Mouse (Mus musculus) right cerebral cortex, adult 2 months (tissue): ENCODE measurements around the gene Aspscr1.
A peak's percentile ranks its signal among the peaks of the same experiment; 100 is the strongest.

ENCODE experiments used
- DNase-seq, 2 experiments: peaks; one replicate each; pipeline ENCODE4 v3.0.0; 2021 to 2022; ENCODE audit warnings: low spot score in 2 of 2

The Aspscr1 gene

DNA sequence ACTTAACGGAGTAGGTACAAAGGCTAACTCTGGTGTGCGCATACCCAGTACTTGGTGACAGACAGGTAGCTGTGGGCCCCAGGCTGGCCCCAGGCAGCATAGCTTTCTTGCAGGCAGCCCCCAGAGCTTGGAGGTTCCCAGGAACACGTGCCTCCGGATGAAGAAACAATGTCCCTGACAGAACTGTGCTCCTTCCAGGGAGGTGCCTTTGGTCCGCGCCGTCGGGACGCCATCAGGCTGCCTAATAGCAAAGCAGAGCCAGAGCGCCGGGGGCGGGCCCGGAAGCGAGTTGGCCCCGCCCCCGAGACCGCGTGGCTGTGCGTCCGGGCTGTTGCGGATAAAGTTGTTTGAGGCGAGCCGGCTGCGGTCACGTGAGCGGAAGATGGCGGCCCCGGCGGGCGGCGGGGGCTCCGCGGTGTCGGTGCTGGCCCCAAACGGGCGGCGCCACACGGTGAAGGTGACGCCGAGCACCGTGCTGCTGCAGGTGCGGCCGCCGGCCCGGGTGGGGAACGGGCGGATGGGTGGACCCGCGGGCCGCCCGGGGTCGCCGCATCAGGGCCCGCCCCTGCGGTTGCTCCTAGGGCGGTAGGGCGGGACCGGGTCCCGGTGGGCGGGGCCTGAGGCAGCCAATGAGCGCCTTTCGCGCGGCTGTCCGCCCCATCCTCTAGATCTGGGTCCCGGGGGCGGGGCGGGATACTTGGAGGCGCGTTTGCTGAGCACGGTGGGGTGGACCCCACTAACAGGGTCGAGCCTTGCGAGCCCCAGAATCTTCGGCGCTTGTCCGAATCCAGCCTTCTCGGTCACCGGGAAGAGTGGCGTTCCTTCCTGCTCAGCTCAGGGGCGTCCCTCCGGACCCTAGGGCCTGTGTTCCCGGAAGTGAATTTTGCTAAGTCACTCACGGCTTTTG is at the start of gene Aspscr1:
Aspscr1 (plus strand) TSS at position 287 of the 907 bp plus-strand sequence.
- DNase-seq = peak; percentile 91 to 94

DNA sequence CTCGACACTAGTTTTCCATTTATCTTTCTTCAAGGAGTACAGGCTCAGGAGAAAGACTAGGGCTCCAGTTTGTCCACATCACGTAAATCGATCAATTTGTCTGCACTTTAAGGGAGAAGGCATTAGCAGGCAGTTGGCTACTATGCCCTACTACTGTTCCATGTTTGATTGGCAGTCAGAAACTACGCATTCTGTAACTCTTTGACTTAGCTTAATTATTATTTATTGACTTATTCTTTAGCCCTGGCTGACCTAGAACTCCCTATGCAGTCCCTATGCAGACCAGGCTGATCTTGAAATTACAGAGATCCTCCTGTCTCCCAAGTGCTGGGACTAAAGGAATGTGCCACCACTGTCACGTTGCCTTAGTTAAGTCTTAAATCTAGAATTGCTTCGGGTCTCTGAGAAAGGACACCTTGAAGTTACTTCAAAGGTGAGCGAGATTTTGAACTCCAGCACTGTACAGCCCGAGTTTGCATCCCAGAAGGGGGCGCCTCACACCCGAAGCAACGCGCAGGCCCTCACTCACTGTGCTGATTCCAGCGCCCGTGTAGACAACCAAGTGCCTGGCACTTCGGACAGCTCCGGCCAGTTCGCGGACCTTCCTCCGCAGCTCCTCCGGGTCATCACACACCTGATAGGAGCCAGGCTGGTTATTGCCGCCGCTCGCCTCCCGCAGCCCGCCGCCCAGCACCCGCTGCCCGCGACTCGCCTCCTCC is 48.7 kb upstream of the Aspscr1 start:
- peak; percentile 64 to 73 for DNase-seq

DNA sequence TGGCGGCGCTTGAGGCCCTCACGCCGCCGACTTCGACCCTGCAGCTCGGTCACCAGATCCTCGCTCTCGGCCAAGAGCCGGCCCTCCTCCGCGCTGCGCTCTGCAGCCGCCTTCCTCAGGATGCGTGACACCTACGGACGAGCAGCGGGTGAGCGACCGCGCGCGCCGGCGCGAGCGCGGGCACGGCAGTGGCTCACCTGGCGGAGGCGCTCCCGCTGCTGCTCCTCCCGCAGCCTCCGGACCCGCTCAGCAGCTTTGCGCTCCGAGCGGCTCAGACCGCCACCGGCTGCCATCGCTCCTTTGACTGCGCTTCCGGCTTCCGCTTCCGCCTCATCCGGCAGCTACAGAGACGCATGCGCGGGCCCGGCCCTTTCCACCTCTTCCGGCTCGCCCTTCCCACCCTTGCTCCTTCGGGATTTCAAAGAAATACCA is 48.1 kb upstream of the Aspscr1 start:
- peak; percentile 84 to 85 for DNase-seq

DNA sequence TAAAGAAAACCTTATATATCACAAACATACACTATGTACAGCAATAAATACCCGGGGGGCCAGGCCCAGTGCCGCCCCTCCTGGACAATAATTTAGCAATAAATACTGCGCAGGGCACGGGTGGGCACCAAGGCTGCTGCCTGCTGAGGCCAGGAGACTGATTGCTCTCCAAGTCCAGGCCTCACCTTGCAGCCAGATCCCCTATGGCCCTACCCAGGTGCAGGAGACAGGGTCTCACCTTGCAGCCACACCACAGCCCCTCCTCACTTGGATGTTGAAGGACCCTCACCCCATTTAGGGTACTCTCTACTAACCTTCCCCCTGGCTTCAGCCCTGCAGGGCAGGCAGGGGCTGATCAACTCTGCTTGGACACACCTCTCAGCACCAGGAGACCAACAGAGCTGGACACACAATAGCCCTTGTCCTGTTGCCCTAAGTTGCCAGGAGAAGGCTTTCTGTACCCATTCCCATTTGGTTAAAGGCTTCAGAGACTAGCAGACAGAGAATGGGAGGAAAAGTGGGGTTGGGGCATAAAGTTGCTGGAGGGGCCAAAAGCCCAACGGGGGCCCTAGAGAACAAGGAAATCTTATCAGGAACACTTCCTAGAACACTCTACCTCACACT is 47.5 kb upstream of the Aspscr1 start, which contains the start of gene Sirt7:
Sirt7 (minus strand) TSS at position 89 of the 624 bp plus-strand sequence.
- no peak for DNase-seq

DNA sequence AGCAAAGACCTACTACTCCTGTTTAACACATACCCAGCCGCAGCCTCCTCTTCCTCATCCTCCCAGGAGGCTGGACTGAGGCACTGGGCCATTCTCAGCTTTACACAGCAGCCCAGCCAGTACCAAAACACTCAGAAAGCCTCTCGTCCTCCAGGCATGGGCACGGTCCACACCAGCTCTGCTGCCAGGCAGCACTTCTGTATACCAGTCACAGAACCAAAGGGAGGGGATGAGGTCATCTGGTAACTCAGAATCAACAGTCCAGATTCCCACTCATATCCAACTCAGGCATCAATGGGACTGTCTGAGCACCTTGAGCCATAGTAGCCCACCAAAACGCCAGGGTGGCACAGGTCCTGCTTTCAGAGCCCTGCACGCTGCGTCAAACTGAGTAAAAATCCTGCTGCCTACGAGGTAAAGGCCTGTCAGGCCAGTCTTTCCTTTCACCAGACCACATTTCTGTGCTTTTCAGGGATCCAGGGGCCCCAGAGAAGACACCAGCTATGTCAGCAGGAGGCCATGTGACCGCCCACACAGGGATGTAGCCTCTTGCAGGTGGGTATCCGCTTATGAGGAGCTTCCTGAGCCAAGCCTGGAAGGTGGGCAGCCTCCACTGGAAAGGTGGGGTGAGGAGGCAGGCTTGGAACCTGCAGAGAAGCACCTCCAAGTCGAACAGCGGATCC is 45.8 kb upstream of the Aspscr1 start:
- no peak for DNase-seq

DNA sequence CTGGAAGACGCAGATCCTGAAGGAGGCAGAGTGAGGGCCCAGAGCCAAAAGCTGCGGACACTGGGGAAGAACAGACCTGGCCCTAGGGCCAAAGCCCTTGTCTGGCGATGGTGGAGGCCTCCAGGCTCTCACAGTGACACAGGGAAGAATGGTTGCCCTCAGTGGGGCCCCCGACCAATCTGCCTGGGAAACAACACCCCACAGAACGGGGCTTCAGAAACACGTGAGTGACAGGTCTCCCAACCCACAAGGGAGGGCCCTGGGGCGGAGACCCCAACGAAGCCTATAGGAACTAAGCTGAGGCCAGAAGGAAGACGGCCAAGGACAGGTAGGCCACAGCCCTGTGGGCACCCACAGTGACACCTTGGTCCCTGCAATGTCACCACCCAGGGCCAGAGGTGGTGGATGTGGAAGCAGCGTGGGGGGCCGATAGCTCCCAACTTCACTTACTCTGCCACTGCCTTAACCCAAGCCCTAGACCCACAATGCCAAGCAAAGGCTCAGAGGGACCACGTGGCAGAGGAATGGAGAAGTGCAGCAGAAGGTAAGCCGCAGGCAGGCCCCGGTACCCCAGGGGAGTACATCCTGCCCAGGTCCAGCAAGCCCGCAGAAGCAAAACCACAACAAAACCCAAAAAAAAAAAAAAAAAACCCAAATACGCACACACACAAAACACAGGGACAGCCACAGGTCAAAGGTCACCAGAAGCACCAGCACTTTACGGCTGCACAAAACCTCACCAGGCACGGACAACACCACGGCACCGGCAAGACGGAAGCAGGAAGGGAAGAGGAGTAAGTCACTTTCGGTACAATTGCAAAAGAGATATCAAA is 45.1 kb upstream of the Aspscr1 start:
- no peak for DNase-seq

DNA sequence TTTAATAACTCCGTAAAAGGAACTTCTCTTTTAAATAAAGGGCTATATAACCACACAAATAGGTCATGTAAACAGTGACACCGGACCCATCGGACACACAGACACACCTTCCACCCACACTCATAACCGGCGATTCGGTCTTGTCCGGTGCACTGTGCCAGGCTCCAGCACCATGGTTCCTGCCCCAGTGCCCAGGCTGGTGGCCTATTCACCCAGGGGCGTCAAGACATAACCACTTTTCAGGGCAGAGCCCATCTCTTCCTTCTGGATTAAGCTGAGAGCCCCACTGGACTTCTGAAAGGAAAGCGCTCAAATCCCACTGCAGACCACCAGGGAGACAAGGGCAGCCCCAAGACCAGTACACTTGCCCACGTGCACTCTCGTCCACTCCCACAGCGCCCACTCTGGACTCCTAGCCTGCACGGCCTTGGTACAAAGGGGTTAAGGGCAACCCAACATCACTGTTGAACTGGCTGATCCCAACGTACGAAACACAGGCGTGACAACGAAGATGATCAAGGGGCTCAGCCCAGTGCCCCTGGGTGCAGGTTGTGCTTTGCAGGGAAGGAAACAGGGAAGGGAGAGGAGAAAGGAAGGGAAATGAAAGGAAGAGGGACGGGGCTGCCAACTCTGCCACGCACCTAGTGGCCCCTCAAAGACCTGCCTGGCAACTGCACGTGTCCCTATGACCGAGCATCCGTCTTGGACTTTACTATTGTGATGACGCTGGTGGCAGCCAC is 44.0 kb upstream of the Aspscr1 start:
- no peak for DNase-seq

DNA sequence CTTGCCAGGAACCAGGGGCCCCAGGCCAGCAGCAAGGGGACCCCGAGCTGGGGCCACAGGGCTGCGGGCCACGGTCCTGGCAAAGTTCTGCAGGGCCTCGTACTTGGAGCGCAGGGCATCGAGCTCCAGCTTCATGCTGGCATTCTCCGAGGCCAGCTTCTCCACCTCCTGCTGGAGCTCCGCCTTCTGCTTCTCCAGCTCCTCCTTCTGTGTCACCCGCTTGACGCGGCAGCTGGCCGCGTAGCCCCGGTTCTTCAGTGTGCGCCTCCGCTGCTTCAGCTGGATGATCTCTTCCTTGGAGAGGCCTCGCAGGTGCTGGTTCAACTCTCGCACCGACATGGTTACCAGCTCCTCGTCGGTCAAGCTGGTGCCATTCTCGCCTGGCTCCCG is 43.4 kb upstream of the Aspscr1 start:
- no peak for DNase-seq

DNA sequence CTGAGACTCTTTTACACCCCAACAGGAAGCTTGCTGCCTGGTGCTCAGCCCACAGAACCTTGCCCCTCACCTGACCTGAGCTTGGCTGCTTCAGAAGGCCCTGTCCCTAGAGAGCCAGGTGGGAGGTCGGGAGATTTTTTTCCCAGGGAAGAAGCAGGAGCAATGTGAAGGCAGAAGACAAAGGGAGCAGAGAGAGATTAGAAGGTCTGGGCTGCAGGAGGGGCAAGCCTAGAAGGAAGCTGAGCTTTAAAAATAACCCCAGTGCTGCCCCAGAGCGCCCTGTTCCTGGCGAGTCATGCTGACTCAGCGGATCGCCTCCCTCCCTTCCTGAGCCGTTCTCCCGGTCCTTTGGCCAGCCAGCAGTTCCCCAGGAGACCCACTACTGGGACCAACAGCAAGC is 42.9 kb upstream of the Aspscr1 start:
- no peak for DNase-seq

DNA sequence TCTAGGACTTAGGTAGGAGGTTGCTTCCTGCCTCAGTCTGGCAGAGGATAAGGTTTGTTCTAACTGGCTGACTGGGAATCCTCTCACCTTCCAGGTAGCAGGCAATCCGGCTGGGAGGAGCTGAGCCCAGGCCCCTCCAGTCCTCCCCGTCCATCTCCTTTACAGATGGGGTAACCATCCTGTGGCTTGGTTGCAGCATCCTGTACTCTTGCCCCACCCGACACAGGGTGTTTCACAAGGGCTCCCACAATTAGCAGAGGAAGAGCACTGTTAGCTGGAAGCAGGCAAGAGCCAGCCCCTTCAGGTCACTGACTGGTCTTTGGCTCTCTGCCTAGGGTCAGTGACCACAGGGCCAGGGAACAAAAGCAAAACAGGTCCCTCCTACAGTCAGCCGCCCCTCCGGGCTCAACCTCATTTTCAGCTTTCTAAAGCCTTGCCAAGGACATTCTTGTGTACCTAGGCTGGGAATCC is 42.3 kb upstream of the Aspscr1 start:
- DNase-seq = no peak

DNA sequence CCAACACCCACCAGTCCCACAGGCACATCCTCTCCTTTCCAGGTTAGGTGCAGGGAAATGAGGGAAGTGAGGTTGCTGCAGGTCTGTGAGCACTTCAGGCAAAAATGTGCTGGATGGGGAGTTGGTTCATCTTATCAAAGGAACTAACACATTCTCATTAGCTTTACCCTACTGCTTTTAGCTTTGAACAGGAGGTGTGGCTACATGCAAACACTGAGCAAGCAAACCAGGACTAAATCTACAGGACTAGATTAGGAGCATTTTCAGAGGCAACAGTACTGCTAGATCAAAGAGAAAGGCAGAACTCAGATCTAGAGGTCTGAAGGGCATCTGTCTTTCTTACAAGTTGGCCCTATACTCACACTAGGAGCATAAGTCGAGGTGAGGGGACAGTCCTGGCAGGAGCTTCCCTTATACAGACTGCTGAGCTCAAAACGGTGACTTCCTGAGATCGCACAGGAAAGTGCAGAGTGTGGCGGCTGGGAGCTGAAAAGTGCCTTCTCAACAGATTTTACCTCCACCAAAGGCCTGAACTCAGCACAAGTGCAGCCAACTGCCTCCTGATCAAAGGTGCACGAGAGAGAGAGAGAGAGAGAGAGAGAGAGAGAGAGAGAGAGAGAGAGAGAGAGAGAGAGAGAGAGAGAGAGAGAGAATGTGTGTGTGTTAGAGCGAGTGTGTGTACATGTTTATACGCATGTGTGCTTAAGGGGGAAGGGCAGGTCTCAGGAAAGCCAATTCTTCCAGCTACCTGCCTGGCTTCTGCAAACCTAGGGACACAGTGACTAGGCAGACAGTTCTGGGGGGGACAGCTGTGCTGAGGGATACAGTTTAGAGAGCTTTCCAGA is 41.7 kb upstream of the Aspscr1 start:
- no peak for DNase-seq

DNA sequence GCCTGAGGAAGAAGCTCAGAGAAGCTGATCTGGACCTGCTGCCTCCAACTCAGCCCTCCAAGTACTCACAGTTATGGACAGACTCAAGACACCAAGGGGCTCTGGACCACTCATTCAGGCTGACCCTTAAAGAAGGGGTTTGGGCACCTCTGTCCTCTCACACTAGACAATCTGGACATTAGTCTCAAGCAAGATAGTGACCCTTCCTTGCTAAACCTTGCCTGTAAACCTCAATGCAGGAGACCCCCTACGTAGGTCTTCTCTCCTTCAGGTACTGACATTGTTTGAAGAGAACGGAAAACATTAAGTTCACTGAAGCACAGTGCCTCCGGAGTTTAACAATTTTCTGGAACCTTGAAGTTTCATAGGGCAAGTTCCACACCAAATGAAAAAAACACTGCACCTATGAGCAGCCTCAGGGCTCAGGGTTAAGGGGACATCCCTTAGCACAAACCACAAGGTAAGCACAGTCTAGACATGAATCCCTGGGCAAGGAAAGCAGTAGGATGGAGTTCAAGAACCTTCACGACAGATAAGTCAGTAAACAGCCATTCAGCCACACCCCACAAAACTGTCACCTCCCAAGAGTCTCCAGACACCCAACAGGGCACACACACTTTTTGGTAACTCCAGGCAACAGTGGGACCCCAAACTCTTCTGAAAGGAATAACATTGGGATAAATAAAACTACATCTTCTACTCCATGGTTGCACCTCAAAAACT is 40.9 kb upstream of the Aspscr1 start:
- no peak for DNase-seq

DNA sequence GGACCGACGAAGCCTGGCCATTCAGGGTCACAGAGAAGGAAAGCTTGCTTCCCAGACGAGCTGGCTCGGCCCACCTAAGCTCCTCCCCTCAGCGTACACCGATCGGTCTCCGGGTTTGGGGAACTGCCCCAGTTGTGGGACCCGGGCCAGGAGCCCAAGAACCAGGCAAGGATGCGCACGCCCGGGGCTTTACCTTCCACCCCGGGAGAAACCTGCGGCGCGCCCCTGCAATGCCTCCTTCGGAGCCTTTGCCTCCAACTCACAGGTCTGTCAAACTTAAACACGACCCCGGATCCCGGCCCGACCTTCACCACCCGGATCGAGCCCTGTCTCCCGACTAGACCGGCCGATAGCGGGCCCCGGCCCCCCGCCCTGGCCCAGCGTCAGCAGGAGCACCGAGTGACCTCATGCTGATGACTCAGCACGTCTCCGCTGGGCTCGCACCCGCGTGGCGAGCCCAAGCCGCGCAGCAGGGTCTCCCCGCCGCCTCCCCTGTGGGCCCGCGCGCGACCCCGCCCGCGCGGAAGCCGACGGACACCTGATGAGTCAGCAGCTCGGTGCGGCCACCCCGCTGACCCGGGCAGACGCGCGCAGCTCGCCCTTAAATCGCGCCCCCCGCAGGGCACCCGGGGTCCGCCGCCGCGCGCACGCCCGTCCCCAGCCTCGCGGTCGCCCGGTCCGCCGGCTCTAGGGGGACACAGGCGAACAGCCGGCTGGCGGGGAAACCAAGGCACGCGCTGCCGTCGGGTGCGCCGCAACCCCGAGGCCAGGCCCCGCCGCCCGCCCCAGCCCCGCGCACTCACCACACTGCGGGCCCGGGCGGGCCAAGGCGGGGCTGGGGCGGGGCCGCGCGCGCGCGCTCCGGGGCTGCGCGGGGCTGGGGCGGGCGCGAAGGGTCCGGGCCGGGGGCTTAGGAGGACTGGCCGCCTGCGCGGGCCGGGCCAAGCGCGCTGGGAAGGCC is 39.9 kb upstream of the Aspscr1 start:
- DNase-seq = peak; percentile 60 to 64

DNA sequence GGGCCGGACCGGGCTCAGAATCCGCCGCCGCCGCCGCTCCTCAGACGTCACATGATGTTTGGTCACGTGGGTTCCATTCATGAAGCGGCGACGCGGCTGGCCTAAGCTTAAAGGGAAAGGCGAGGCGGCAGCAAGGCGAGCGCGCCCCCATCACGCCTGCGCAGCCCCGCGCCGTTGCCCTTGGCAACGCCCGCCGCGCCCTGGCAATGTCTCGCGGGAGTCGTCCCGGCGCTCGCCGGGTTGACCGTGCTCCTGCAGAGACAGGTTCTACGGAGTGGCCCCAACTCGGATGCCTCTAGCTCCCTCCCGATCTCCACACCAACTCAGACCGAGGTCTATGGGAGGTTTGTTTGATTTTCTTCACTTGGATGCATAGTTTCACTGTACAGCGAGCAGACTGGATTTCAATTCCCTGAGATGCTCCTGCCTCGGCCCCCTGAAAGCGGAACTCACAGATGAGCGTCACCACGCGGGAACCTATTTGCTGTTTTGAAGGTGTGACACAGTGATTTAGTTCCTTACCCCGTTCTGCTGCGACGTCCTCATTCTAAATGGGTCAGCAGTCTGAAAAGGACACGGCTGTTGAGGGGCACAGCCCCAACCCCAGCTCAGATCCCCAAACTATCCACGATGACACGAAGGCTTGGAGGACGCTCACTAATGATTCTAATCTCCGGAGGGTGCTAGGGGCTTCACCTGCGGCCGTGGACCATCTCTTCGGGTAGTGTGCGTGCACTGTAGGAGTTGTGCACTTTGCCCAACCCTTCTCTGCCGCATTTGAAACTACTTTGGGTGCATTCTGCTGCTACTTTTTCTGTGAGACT is 39.0 kb upstream of the Aspscr1 start, which contains the start of gene Mafg:
Mafg (minus strand) TSS at position 81 of the 824 bp plus-strand sequence.
- DNase-seq = peak; percentile 88 to 92

DNA sequence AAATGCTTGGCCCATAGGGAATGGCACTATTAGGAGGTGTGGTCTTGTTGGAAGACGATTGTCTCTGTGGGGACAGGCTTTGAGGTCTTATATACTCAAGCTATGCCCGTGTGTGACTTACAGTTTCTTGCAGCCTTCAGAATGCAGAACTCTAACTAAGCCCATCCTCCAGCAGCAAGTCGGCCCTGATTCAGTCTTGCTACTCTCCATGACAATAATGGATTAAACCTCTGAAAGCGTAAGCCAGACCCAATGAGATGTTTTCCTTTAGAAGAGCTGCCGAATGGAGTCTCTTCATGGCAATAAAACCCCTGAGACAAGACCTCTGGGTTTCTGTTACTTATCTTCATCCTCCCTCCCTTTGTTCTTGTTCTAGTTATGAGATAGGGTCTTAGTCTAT is 38.0 kb upstream of the Aspscr1 start:
- DNase-seq = no peak

DNA sequence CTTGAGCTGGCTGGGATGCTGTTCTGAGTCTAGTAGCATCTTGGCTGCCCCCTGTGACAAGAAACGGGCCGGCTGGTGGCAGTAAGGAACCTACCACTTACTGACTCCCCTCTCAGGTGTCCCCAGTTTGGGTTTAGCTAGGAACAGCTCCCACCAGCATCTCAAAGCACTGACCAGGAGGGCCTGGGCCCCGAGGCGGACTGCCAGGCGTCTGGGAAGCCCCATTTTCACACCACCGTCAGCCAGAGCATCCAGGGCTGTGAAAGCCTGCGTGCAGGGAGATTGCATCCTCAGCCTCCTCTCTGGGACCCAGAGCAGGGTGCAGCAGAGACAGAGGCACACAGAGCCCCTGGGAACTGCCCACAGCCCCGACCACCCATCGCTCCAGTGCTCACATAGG is 31.5 kb upstream of the Aspscr1 start:
- DNase-seq = no peak
